8 mouse cellular contexts compared by ENCODE assay signal in the genomic region with DNA sequence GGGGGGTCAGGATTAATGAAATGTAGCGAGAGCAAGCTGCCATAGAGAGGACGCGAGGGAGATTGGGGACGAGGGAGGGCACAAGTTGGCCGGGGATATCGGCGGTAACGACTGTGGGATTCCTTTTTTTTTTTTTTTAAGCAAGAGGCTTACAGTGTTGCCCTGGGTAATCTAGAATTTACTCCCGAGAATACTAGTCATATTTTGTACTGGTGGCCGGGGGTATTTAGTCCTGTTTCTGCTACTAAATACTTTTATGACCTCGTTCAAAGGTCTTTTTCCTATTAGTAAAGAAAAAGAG. TPM values are rescaled to one million over a fixed set of nuclear protein-coding genes. Genes with fewer than 3 reads are reported as not detected.
DNase-seq lines count a peak whose midpoint lies in the region; ATAC-seq and TF ChIP-seq lines count a peak whose summit lies in the region.

No protein-coding gene starts in this region.

- peak overlapping the region; percentile 82 for H3K9ac ChIP-seq in embryonic facial prominence, embryonic 14.5 days (ENCODE audit: low read depth, low read length)
- peak overlapping the region; percentile 63 for H3K9ac ChIP-seq in intestine, embryonic 15.5 days
- peak overlapping the region; percentile 67 for H3K9ac ChIP-seq in neural tube, embryonic 12.5 days

- H3K4me2 ChIP-seq in embryonic facial prominence, embryonic 14.5 days (ENCODE audit: low read depth, low read length) = peak overlapping the region; percentile 54
- peak overlapping the region; percentile 70 for H3K4me2 ChIP-seq in intestine, embryonic 15.5 days (replicated peaks)
- H3K4me2 ChIP-seq in neural tube, embryonic 12.5 days (replicated peaks) = peak overlapping the region; percentile 89

- peaks cover 24% of the 10 kb centered on the region for H3K36me3 ChIP-seq in embryonic facial prominence, embryonic 14.5 days (ENCODE audit: control insufficient read depth, insufficient read depth, low read length)
- H3K36me3 ChIP-seq in intestine, embryonic 15.5 days = peaks cover 8% of the 10 kb centered on the region; the same call in 1 of the 2 replicates
- peaks cover 17% of the 10 kb centered on the region for H3K36me3 ChIP-seq in neural tube, embryonic 12.5 days

- DNase-seq in lung, adult 2 months = no peak
- DNase-seq in lung, postnatal 36 days = no peak
- no peak for DNase-seq in embryonic facial prominence, embryonic 14.5 days (ENCODE audit: low spot score)
- DNase-seq in ovary, postnatal 10 days (ENCODE audit: low spot score) = no peak
- DNase-seq in thymus, postnatal 25 days = no peak
- DNase-seq in retina, embryonic 14.5 days (ENCODE audit: low spot score) = no peak

- no peak; the same call in 1 of the 2 replicates for ATAC-seq in embryonic facial prominence, embryonic 14.5 days (ENCODE audit: low read depth)
- ATAC-seq in intestine, embryonic 15.5 days = peak; percentile 80
- no peak for ATAC-seq in neural tube, embryonic 12.5 days (ENCODE audit: low FRiP score, low read depth)

- no peaks in the 10 kb centered on the region for H3K27me3 ChIP-seq in embryonic facial prominence, embryonic 14.5 days (replicated peaks; ENCODE audit: control insufficient read depth, insufficient read depth, low read length)
- H3K27me3 ChIP-seq in intestine, embryonic 15.5 days (replicated peaks) = no peaks in the 10 kb centered on the region
- H3K27me3 ChIP-seq in neural tube, embryonic 12.5 days (replicated peaks) = no peaks in the 10 kb centered on the region

- no peaks in the 10 kb centered on the region for H3K9me3 ChIP-seq in embryonic facial prominence, embryonic 14.5 days (ENCODE audit: control insufficient read depth, low read length)
- no peaks in the 10 kb centered on the region for H3K9me3 ChIP-seq in intestine, embryonic 15.5 days
- no peaks in the 10 kb centered on the region for H3K9me3 ChIP-seq in neural tube, embryonic 12.5 days

- peak overlapping the region; percentile 49; the same call in 1 of the 2 replicates for H3K27ac ChIP-seq in embryonic facial prominence, embryonic 14.5 days (replicated peaks; ENCODE audit: low read depth, low read length)
- H3K27ac ChIP-seq in intestine, embryonic 15.5 days = peak overlapping the region; percentile 33; the same call in 1 of the 2 replicates
- H3K27ac ChIP-seq in neural tube, embryonic 12.5 days = no peak overlapping the region

- H3K4me3 ChIP-seq in lung, adult 2 months (replicated peaks; ENCODE audit: extremely low read depth, low read depth, low read length) = peak overlapping the region; percentile 76
- peak overlapping the region; percentile 63 for H3K4me3 ChIP-seq in embryonic facial prominence, embryonic 14.5 days (ENCODE audit: low read depth, low read length)
- peak overlapping the region; percentile 63 for H3K4me3 ChIP-seq in intestine, embryonic 15.5 days (replicated peaks)
- peak overlapping the region; percentile 53 for H3K4me3 ChIP-seq in neural tube, embryonic 12.5 days

- no peak for TF ChIP-seq POLR2A in lung, adult 2 months (IDR thresholded peaks at IDR 0.05; ENCODE audit: borderline replicate concordance, extremely low read depth, low read depth, low read length)

- TF ChIP-seq CTCF in lung, adult 2 months (IDR thresholded peaks at IDR 0.05; ENCODE audit: insufficient read depth, low read length) = no peak

- peaks cover 3% of the 10 kb centered on the region for H3K4me1 ChIP-seq in lung, adult 2 months (ENCODE audit: control insufficient read depth, insufficient read depth, low read length)
- peaks cover 10% of the 10 kb centered on the region; the same call in 1 of the 2 replicates for H3K4me1 ChIP-seq in embryonic facial prominence, embryonic 14.5 days (ENCODE audit: control insufficient read depth, insufficient read depth, low read length)
- H3K4me1 ChIP-seq in intestine, embryonic 15.5 days (replicated peaks) = peaks cover 6% of the 10 kb centered on the region; the same call in 1 of the 2 replicates
- peaks cover 10% of the 10 kb centered on the region for H3K4me1 ChIP-seq in neural tube, embryonic 12.5 days

- WGBS in lung, adult 2 months = under 1% methylated on average over 11 of the region's 11 CpGs
- WGBS in embryonic facial prominence, embryonic 14.5 days = 0% methylated on average over 11 of the region's 11 CpGs
- under 1% methylated on average over 11 of the region's 11 CpGs for WGBS in intestine, embryonic 15.5 days
- under 1% methylated on average over 11 of the region's 11 CpGs for WGBS in neural tube, embryonic 12.5 days

RNA-seq across cellular contexts. Expression of gene Pop4, which starts 0.2 kb away (rescaled TPM):
- 5.1 and 9.2 TPM in 2 replicates for polyA plus RNA-seq in lung, adult 2 months (2012; rRNA removed)
- polyA plus RNA-seq in embryonic facial prominence, embryonic 14.5 days (2014; fragmentation: Nextera tagmentation; extraction: Ambion mirVana) = 56.8 and 62.0 TPM in 2 replicates
- polyA plus RNA-seq in intestine, embryonic 15.5 days (2015; fragmentation: Nextera tagmentation; extraction: Ambion mirVana) = 35.1 and 47.0 TPM in 2 replicates
- 80.0 and 85.4 TPM in 2 replicates for polyA plus RNA-seq in neural tube, embryonic 12.5 days (2016; fragmentation: Nextera tagmentation; extraction: Ambion mirVana)

RNA-seq across cellular contexts. Expression of gene Plekhf1, which starts 43.6 kb away (rescaled TPM):
- 3.2 and 4.4 TPM in 2 replicates for polyA plus RNA-seq in lung, adult 2 months (2012; rRNA removed)
- 4.5 and 5.1 TPM in 2 replicates for polyA plus RNA-seq in embryonic facial prominence, embryonic 14.5 days (2014; fragmentation: Nextera tagmentation; extraction: Ambion mirVana)
- polyA plus RNA-seq in intestine, embryonic 15.5 days (2015; fragmentation: Nextera tagmentation; extraction: Ambion mirVana) = 3.3 TPM in 2 replicates
- 1.2 and 1.6 TPM in 2 replicates for polyA plus RNA-seq in neural tube, embryonic 12.5 days (2016; fragmentation: Nextera tagmentation; extraction: Ambion mirVana)
